Mouse (Mus musculus) ES-Bruce4 (cell line): ENCODE results near the gene 1810010H24Rik.

Experiments
- CTCF ChIP-seq: IDR thresholded peaks from one replicate; pipeline ENCODE4 v1.8.1; 2011; ENCODE audit warnings: low read depth, low read length
- EP300 ChIP-seq: IDR thresholded peaks from 2 replicates; pipeline ENCODE4 v1.6.1; 2011; ENCODE audit warnings: low read depth, low read length; ENCODE audit not compliant: insufficient read depth
- POLR2A ChIP-seq: IDR thresholded peaks from one replicate; pipeline ENCODE4 v1.8.1; 2011; ENCODE audit warnings: low read length; ENCODE audit not compliant: insufficient read depth

GRCm38 (mm10) chr11:107039417-107039816 is 13.9 kb downstream of the 1810010H24Rik start:
- TF ChIP-seq POLR2A (no peak), CTCF (no peak), EP300 (no peak)
